Mouse (Mus musculus) limb, embryonic 14.5 days (tissue): ENCODE results near the gene Pdzd2. TPM values are rescaled to one million over a fixed set of nuclear protein-coding genes. Genes with fewer than 3 reads are reported as not detected.

Source experiments
- ATAC-seq: fragments of 200-750 bp; cut with Nextera tagmentation; 2 replicates; pipeline ENCODE4 v1.8.0; 2017; ENCODE audit warnings: low read depth, moderate number of reproducible peaks, moderate TSS enrichment; ENCODE audit not compliant: low FRiP score
- DNase-seq: peaks from one replicate; pipeline ENCODE4 v3.0.0-alpha.2; 2015; ENCODE audit warnings: low spot score
- H3K27ac ChIP-seq: fragments of 300-500 bp; sonication (generic); replicated peaks from 2 replicates; pipeline ENCODE4 v1.5.1; 2014; ENCODE audit warnings: low read depth, mild to moderate bottlenecking, low read length, moderate library complexity, mixed read lengths
- H3K27me3 ChIP-seq: fragments of 300-500 bp; sonication (generic); 2 replicates; pipeline ENCODE4 v1.6.1; 2014; ENCODE audit warnings: low read length, mixed read lengths; ENCODE audit not compliant: control insufficient read depth, insufficient read depth
- H3K36me3 ChIP-seq: fragments of 300-500 bp; sonication (generic); 2 replicates; pipeline ENCODE4 v1.6.1; 2014; ENCODE audit warnings: mild to moderate bottlenecking, low read length, moderate library complexity, mixed read lengths; ENCODE audit not compliant: control insufficient read depth, insufficient read depth
- H3K4me1 ChIP-seq: fragments of 300-500 bp; sonication (generic); 2 replicates; pipeline ENCODE4 v1.6.1; 2014; ENCODE audit warnings: antibody characterized with exemption, low read length, mixed read lengths; ENCODE audit not compliant: control insufficient read depth, insufficient read depth
- H3K4me2 ChIP-seq: fragments of 300-500 bp; sonication (generic); replicated peaks from 2 replicates; pipeline ENCODE4 v1.6.1; 2014; ENCODE audit warnings: low read depth, mild to moderate bottlenecking, low read length, moderate library complexity; ENCODE audit not compliant: severe bottlenecking
- H3K4me3 ChIP-seq: fragments of 300-500 bp; sonication (generic); replicated peaks from 2 replicates; pipeline ENCODE4 v1.5.1; 2014; ENCODE audit warnings: low read length
- H3K9ac ChIP-seq: fragments of 300-500 bp; sonication (generic); 2 replicates; pipeline ENCODE4 v1.6.1; 2014; ENCODE audit warnings: mild to moderate bottlenecking, low read depth, low read length, moderate library complexity; ENCODE audit not compliant: severe bottlenecking
- H3K9me3 ChIP-seq: fragments of 300-500 bp; sonication (generic); 2 replicates; pipeline ENCODE4 v1.6.1; 2016; ENCODE audit warnings: low read length; ENCODE audit not compliant: control insufficient read depth
- POLR2A ChIP-seq: fragments of 200-500 bp; IDR thresholded peaks from 2 replicates; pipeline ENCODE4 v1.8.0; 2012; ENCODE audit warnings: inconsistent platforms, mild to moderate bottlenecking, moderate library complexity, borderline replicate concordance; ENCODE audit not compliant: insufficient read depth, insufficient read length; ENCODE audit errors: extremely low read depth
- whole genome bisulfite sequencing: fragments of 180-500 bp; shearing (Covaris S2); extraction: QIAGEN DNeasy Blood & Tissue Kit; methylation state at CpG from one replicate; pipeline ENCODE4 v1.1.7; 2014; 5-methylcytosine and 5-hydroxymethylcytosine counted together
- polyA plus RNA-seq, 2 experiments: library from polyadenylated mRNA; depleted of rRNA in 1 of 2; stranded (reverse) in 1 of 2; unstranded in 1 of 2; fragments of >200 nt; fragmentation: Nextera tagmentation in 1 of 2; extraction: Ambion mirVana in 1 of 2; gene quantifications; 2 replicates each; pipeline versions ENCODE4 v1.2.1 to v1.2.3; 2012 to 2014

The Pdzd2 gene
- polyA plus RNA-seq, 2 experiments = 14.6 to 26.4 TPM

DNA sequence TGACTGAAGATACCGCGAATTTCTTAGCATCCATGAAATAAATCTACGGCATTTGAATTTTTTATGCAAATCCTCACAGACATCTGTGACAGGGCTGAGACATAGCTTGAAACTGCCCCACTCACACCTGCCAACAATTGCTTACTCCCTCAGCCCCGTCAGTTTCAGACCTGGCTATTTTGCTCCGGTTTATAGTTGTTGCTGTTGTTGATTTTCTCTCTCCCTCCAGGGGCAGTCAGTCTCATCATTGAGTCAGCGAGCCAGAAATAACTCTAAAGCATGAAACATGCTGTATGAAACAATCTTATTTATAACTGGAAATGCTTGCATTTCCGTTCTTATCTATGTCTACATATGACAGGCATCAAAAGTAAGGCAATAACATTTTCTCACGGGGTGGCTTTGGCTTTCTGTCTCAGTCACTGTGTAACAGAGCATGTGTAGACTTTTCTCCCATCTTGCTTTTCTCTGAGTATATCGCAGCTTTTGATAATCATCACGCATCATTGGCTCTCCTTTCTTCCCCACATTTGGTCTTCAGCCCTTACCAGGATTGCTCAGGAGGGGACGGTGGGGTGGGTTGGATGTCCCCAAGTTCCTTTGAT is 34.5 kb upstream of the Pdzd2 start:
- Histone ChIP-seq H3K4me2 (no peak overlapping the region), H3K27ac (no peak overlapping the region), H3K9me3 (peaks cover 5% of the 10 kb centered on the region; the same call in 1 of the 2 replicates), H3K4me3 (no peak overlapping the region), H3K27me3 (no peaks in the 10 kb centered on the region), H3K9ac (no peak overlapping the region), H3K4me1 (peaks cover 4% of the 10 kb centered on the region; the same call in 1 of the 2 replicates), H3K36me3 (no peaks in the 10 kb centered on the region)
- WGBS = 82% methylated on average over 11 of the region's 11 CpGs
- no peak for TF ChIP-seq POLR2A
- ATAC-seq (no peak), DNase-seq (no peak)

DNA sequence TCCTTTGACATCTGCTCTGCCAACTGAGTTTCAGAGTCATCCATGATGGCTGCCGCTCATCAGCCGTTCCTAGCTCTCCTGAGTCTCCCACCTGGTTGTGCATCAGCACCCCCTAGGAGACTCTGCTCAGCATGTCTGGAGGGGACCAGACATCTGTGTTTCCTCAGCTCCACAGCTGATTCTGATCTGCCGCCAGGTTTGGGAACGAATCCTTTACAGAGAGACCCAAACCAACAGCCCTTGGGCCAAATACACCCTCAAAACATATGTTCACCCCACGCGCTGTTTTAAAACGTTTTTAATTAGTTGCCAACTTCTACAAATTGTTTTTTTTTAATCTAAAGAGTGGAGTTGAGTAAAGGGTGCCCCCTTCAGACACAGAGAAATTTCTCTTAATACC is 31.2 kb upstream of the Pdzd2 start:
- no peak overlapping the region for H3K9ac ChIP-seq
- H3K9me3 ChIP-seq = no peaks in the 10 kb centered on the region
- no peak overlapping the region for H3K27ac ChIP-seq
- DNase-seq (no peak), ATAC-seq (no peak)
- 42% methylated on average over 7 of the region's 7 CpGs for WGBS
- no peak for TF ChIP-seq POLR2A
- peaks cover 4% of the 10 kb centered on the region; the same call in 1 of the 2 replicates for H3K4me1 ChIP-seq
- H3K36me3 ChIP-seq = no peaks in the 10 kb centered on the region
- no peaks in the 10 kb centered on the region for H3K27me3 ChIP-seq
- no peak overlapping the region for H3K4me2 ChIP-seq
- no peak overlapping the region for H3K4me3 ChIP-seq

DNA sequence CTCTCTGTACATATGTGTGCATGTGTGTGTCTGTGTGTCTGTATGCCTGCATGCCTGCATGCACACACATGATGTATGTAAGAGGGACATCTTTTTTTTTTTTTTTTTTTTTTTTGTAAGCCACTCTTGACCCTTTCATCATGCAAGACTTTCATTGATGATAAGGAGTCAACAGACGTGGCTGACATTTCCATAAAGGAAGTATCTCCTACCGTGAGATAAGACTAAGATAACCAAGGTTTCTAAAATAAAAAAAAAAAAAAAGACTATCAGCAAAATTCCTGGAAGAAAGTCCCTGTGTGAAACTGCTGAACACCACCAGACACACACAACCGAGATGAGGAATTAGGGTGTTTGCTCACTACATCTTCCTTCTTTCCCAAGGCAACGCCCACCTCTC is 27.1 kb upstream of the Pdzd2 start:
- H3K4me3 ChIP-seq = no peak overlapping the region
- H3K9ac ChIP-seq = no peak overlapping the region
- H3K4me1 ChIP-seq = peaks cover 16% of the 10 kb centered on the region
- no peaks in the 10 kb centered on the region for H3K9me3 ChIP-seq
- no peak for DNase-seq
- 71% methylated on average over 4 of the region's 4 CpGs for WGBS
- H3K4me2 ChIP-seq = no peak overlapping the region
- ATAC-seq = no peak
- no peak overlapping the region for H3K27ac ChIP-seq
- TF ChIP-seq POLR2A = no peak
- no peaks in the 10 kb centered on the region for H3K27me3 ChIP-seq
- no peaks in the 10 kb centered on the region for H3K36me3 ChIP-seq

DNA sequence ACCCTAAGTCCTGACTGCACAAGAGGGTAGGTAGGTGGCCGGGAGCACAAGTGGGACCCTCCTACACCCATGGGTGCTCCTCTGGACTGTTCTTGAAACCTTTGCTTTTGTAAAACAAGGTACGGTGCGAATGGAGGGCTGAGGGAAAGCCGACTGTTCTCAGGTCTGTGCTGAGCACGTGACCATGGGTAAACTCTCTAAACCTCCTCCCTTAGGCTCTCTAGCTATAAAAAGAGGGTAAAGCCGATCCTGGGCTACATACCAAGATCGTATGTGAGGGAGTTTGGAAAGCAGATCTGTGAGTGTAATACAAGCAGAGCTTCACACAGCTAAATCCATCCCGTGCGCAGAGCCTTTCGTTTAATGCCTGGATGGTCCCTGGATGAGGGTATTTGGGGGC is 23.4 kb upstream of the Pdzd2 start:
- DNase-seq = peak; percentile 42
- no peak overlapping the region for H3K4me2 ChIP-seq
- TF ChIP-seq POLR2A = no peak
- 37% methylated on average over 10 of the region's 10 CpGs for WGBS
- H3K27ac ChIP-seq = no peak overlapping the region
- ATAC-seq = peak; percentile 75; the same call in 1 of the 2 replicates
- no peak overlapping the region for H3K9ac ChIP-seq
- H3K36me3 ChIP-seq = no peaks in the 10 kb centered on the region
- H3K9me3 ChIP-seq = no peaks in the 10 kb centered on the region
- no peaks in the 10 kb centered on the region for H3K27me3 ChIP-seq
- H3K4me3 ChIP-seq = no peak overlapping the region
- peaks cover 13% of the 10 kb centered on the region for H3K4me1 ChIP-seq

DNA sequence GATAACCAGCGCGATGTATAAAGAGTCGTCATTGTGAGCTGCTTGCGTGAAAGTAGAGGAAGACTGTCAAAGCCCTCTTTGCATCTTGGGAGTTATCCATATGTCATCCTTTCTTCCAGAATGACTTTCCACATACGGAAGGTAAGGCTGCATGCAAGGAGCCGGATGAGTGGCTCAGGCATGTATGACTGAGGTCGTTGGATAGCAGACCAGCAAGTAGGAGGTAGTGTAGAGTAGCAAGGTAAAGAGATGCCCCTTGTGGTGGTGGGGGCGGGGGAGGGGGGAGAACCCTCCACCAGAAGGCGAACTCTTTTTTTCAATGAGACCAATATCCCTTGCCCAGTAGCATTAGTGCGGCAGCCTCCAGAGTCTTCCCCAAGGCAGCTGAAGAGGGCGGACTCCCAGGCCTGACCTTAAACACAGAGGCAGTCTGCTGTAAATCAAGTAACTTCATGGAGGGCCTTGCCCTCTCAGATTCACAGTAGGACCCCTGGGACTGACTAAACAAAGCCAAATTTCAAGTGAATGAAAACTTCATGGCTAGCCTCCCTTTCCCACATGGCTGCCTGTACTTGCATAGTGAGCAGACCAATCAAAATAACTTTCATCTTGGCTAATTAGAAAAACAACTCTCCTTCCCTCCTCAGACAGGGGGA is 22.7 kb upstream of the Pdzd2 start:
- WGBS = 63% methylated on average over 11 of the region's 11 CpGs
- Histone ChIP-seq H3K9ac (no peak overlapping the region), H3K27me3 (no peaks in the 10 kb centered on the region), H3K4me1 (peaks cover 13% of the 10 kb centered on the region), H3K4me3 (no peak overlapping the region), H3K36me3 (no peaks in the 10 kb centered on the region), H3K27ac (no peak overlapping the region), H3K4me2 (no peak overlapping the region), H3K9me3 (no peaks in the 10 kb centered on the region)
- TF ChIP-seq POLR2A = no peak
- DNase-seq (no peak), ATAC-seq (peak; percentile 35; the same call in 1 of the 2 replicates)
